Mouse (Mus musculus) heart, postnatal 36 days (tissue): ENCODE results near the gene Rpl27. TPM values are rescaled to one million over a fixed set of nuclear protein-coding genes. Genes with fewer than 3 reads are reported as not detected.
"Not testable (repeated sequence)": the region's sequence is repeated elsewhere in the genome, so short reads cannot be mapped to it uniquely, and the experiment has no call there.

ENCODE experiments used
- DNase-seq, 2 experiments: peaks; one replicate each; pipeline ENCODE4 v3.0.0; 2021 to 2022
- intact Hi-C: fragments of 180-260 bp; cut with DNase I; formaldehyde crosslinking; loops from one replicate; pipeline ENCODE4 v1.15.1; 2025
- total RNA-seq, 2 experiments: library from RNA; stranded (reverse); gene quantifications; 2 replicates each; pipeline ENCODE4 v1.2.3; 2021

The Rpl27 gene
- total RNA-seq, 2 experiments from 2014 or later = 48.2 to 52.4 TPM

GRCm38 (mm10) chr11:101446860-101447259 is 4.8 kb downstream of the Rpl27 start:
- intact Hi-C loops, DNase-seq: not testable (repeated sequence)

- no peak for DNase-seq
Observed at GRCm38 (mm10) chr11:101447786-101448185, 5.7 kb downstream of the Rpl27 start.

GRCm38 (mm10) chr11:101448274-101448746 is 6.2 kb downstream of the Rpl27 start, which contains the start of gene Ifi35:
Gene Ifi35, plus strand, starts transcription at chr11:101448407.
- intact Hi-C loops = no loop called here
- peak; percentile 80 for DNase-seq

More at GRCm38 (mm10) chr11:101447786-101448185, 5.7 kb downstream of the Rpl27 start:
- intact Hi-C loops = no loop called here

GRCm38 (mm10) chr11:101448899-101449298 is 6.8 kb downstream of the Rpl27 start:
- no peak for DNase-seq
- intact Hi-C loops = no loop called here

- DNase-seq, intact Hi-C loops: not testable (repeated sequence)
Observed at GRCm38 (mm10) chr11:101449596-101449995, 7.5 kb downstream of the Rpl27 start.

- intact Hi-C loops = no loop called here
- no peak for DNase-seq
Observed at GRCm38 (mm10) chr11:101450394-101450793, 8.3 kb downstream of the Rpl27 start.

- DNase-seq = no peak
- intact Hi-C loops = no loop called here
Observed at GRCm38 (mm10) chr11:101451536-101451935, 9.4 kb downstream of the Rpl27 start.

GRCm38 (mm10) chr11:101452093-101452774 is 10.1 kb downstream of the Rpl27 start:
- no peak for DNase-seq
- intact Hi-C loops = no loop called here

GRCm38 (mm10) chr11:101454702-101455101 is 12.6 kb downstream of the Rpl27 start:
- no peak for DNase-seq
- intact Hi-C loops = no loop called here

- intact Hi-C loops = no loop called here
- no peak for DNase-seq
Observed at GRCm38 (mm10) chr11:101455627-101456026, 13.5 kb downstream of the Rpl27 start.

GRCm38 (mm10) chr11:101457631-101458030 is 15.5 kb downstream of the Rpl27 start:
- DNase-seq = no peak
- intact Hi-C loops = no loop called here

GRCm38 (mm10) chr11:101458217-101458616 is 16.1 kb downstream of the Rpl27 start:
- intact Hi-C loops = no loop called here
- no peak for DNase-seq

- no peak for DNase-seq
- intact Hi-C loops = no loop called here
Observed at GRCm38 (mm10) chr11:101459716-101460115, 17.6 kb downstream of the Rpl27 start.

GRCm38 (mm10) chr11:101460321-101460720 is 18.2 kb downstream of the Rpl27 start:
- intact Hi-C loops = no loop called here

GRCm38 (mm10) chr11:101462141-101462540 is 20.0 kb downstream of the Rpl27 start:
- DNase-seq = no peak
- intact Hi-C loops = no loop called here

More at GRCm38 (mm10) chr11:101460321-101460720, 18.2 kb downstream of the Rpl27 start:
- no peak for DNase-seq

- intact Hi-C loops = no loop called here
- DNase-seq = no peak
Observed at GRCm38 (mm10) chr11:101462583-101463440, 20.7 kb downstream of the Rpl27 start.

GRCm38 (mm10) chr11:101464211-101465100 is 22.4 kb downstream of the Rpl27 start, which contains the start of gene Rnd2:
Gene Rnd2, plus strand, starts transcription at chr11:101464999.
- no peak for DNase-seq

GRCm38 (mm10) chr11:101465101-101465868 is 23.2 kb downstream of the Rpl27 start:
- DNase-seq = peak; percentile 66 to 79
- intact Hi-C loops = loop anchor here (5.0 kb wide), 1 partner anchor 87 kb away; the partner anchor contains the start of genes Brca1 and Nbr1

More at GRCm38 (mm10) chr11:101464211-101465100, 22.4 kb downstream of the Rpl27 start, which contains the start of gene Rnd2:
- intact Hi-C loops = loop anchor here (5.0 kb wide), 1 partner anchor 88 kb away; the partner anchor contains the start of genes Brca1 and Nbr1
